Comparison of ENCODE assay signal across 8 mouse cellular contexts in genomic region chr2:167544004-167544356, GRCm38 (mm10). TPM values are rescaled to one million over a fixed set of nuclear protein-coding genes. Genes with fewer than 3 reads are reported as not detected.
A peak's percentile ranks its signal among the peaks of the same experiment; 100 is the strongest.
DNase-seq lines count a peak whose midpoint lies in the region; ATAC-seq and TF ChIP-seq lines count a peak whose summit lies in the region.

No protein-coding gene starts in this region.

- peak; percentile 33; the same call in 1 of the 2 replicates for ATAC-seq in intestine, embryonic 14.5 days (replicated peaks; ENCODE audit: low FRiP score, low TSS enrichment, low read depth)

- H3K4me3 ChIP-seq in kidney, adult 2 months (ENCODE audit: insufficient read depth, low read depth, low read length), result no peak overlapping the region
- peak overlapping the region; percentile 64 for H3K4me3 ChIP-seq in embryonic facial prominence, embryonic 10.5 days
- H3K4me3 ChIP-seq in intestine, embryonic 14.5 days (ENCODE audit: low read depth, low read length), result no peak overlapping the region

- no peaks in the 10 kb centered on the region for H3K36me3 ChIP-seq in kidney, adult 2 months (ENCODE audit: control insufficient read depth, insufficient read depth, low read length)
- peaks cover 43% of the 10 kb centered on the region for H3K36me3 ChIP-seq in embryonic facial prominence, embryonic 10.5 days (replicated peaks)
- peaks cover 6% of the 10 kb centered on the region for H3K36me3 ChIP-seq in intestine, embryonic 14.5 days (ENCODE audit: control insufficient read depth, insufficient read depth, low read length)

- no peak for TF ChIP-seq POLR2A in kidney, adult 2 months (IDR thresholded peaks at IDR 0.05; ENCODE audit: low read depth, low read length)

- 0 out of 2 replicates have a peak, but pooled peaks cover 2% of the 10 kb centered on the region for H3K4me1 ChIP-seq in kidney, adult 2 months (ENCODE audit: control insufficient read depth, insufficient read depth, low read length)
- H3K4me1 ChIP-seq in embryonic facial prominence, embryonic 10.5 days, result peaks cover 76% of the 10 kb centered on the region
- peaks cover 48% of the 10 kb centered on the region for H3K4me1 ChIP-seq in intestine, embryonic 14.5 days (replicated peaks; ENCODE audit: control insufficient read depth, insufficient read depth, low read length)

- no peak for TF ChIP-seq CTCF in kidney, adult 2 months (conservative IDR thresholded peaks at IDR 0.05; ENCODE audit: insufficient read depth, insufficient read length, low read depth, low read length)

- H3K9ac ChIP-seq in intestine, embryonic 14.5 days (ENCODE audit: low read length), result no peak overlapping the region

- H3K27ac ChIP-seq in kidney, adult 2 months (ENCODE audit: insufficient read depth, low read depth, low read length), result peak overlapping the region; percentile 83
- H3K27ac ChIP-seq in embryonic facial prominence, embryonic 10.5 days (replicated peaks), result peak overlapping the region; percentile 93
- H3K27ac ChIP-seq in intestine, embryonic 14.5 days (ENCODE audit: low read depth), result peak overlapping the region; percentile 96

- 35% methylated on average over 4 of the region's 4 CpGs for WGBS in kidney, adult 2 months
- WGBS in embryonic facial prominence, embryonic 10.5 days, result 11% methylated on average over 4 of the region's 4 CpGs
- WGBS in intestine, embryonic 14.5 days, result 8% methylated on average over 4 of the region's 4 CpGs

- peak; percentile 37 for DNase-seq in kidney, adult 2 months
- DNase-seq in kidney, adult 8-10 months, result no peak
- DNase-seq in embryonic facial prominence, embryonic 10.5 days (ENCODE audit: low spot score), result peak; percentile 67
- DNase-seq in intestine, embryonic 14.5 days (ENCODE audit: low spot score), result no peak
- DNase-seq in lung, postnatal 4 days, result peak; percentile 71 to 88
- DNase-seq in T-cell, adult 2 months (ENCODE audit: low spot score), result no peak
- no peak for DNase-seq in gastrocnemius, adult 8-10 months (ENCODE audit: low spot score in 2 of 2)
- no peak for DNase-seq in right cerebral cortex, postnatal 25 days

- H3K4me2 ChIP-seq in intestine, embryonic 14.5 days (ENCODE audit: low read length), result no peak overlapping the region

- no peaks in the 10 kb centered on the region for H3K27me3 ChIP-seq in kidney, adult 2 months (replicated peaks; ENCODE audit: control insufficient read depth, insufficient read depth, low read length)
- peaks cover 28% of the 10 kb centered on the region for H3K27me3 ChIP-seq in embryonic facial prominence, embryonic 10.5 days (replicated peaks; ENCODE audit: low read depth, poor library complexity, severe bottlenecking)
- no peaks in the 10 kb centered on the region for H3K27me3 ChIP-seq in intestine, embryonic 14.5 days (replicated peaks; ENCODE audit: control insufficient read depth, insufficient read depth, low read length)

- H3K9me3 ChIP-seq in embryonic facial prominence, embryonic 10.5 days, result no peaks in the 10 kb centered on the region
- no peaks in the 10 kb centered on the region for H3K9me3 ChIP-seq in intestine, embryonic 14.5 days (ENCODE audit: control insufficient read depth, low read length)

RNA-seq across cellular contexts. Expression of gene Snai1, which starts 6.0 kb away (rescaled TPM):
- 10.4 and 13.2 TPM in 2 replicates for polyA plus RNA-seq in kidney, adult 2 months (2012; rRNA removed)
- polyA plus RNA-seq in embryonic facial prominence, embryonic 10.5 days (2016; fragmentation: Nextera tagmentation; extraction: Ambion mirVana), result 86.3 and 93.8 TPM in 2 replicates
- polyA plus RNA-seq in intestine, embryonic 14.5 days (2014; fragmentation: Nextera tagmentation; extraction: Ambion mirVana), result 17.4 and 19.2 TPM in 2 replicates
- total RNA-seq in gastrocnemius, adult 8-10 months (2022), result under 1 TPM; 0.24 to 0.94 (median 0.65) TPM

RNA-seq across cellular contexts. Expression of gene Spata2, which starts 51.3 kb away (rescaled TPM):
- 26.5 and 31.5 TPM in 2 replicates for polyA plus RNA-seq in kidney, adult 2 months (2012; rRNA removed)
- 19.6 TPM in 2 replicates for polyA plus RNA-seq in embryonic facial prominence, embryonic 10.5 days (2016; fragmentation: Nextera tagmentation; extraction: Ambion mirVana)
- 13.9 and 15.1 TPM in 2 replicates for polyA plus RNA-seq in intestine, embryonic 14.5 days (2014; fragmentation: Nextera tagmentation; extraction: Ambion mirVana)
- 10 to 100 TPM; 19.9 to 22.6 (median 20.4) TPM for total RNA-seq in gastrocnemius, adult 8-10 months (2022)

RNA-seq across cellular contexts. Expression of gene Rnf114, which starts 51.5 kb away (rescaled TPM):
- 97.9 and 98.2 TPM in 2 replicates for polyA plus RNA-seq in kidney, adult 2 months (2012; rRNA removed)
- polyA plus RNA-seq in embryonic facial prominence, embryonic 10.5 days (2016; fragmentation: Nextera tagmentation; extraction: Ambion mirVana), result 133 and 142 TPM in 2 replicates
- polyA plus RNA-seq in intestine, embryonic 14.5 days (2014; fragmentation: Nextera tagmentation; extraction: Ambion mirVana), result 82.8 and 85.0 TPM in 2 replicates
- 10 to 100 TPM; 40.8 to 45.8 (median 43.0) TPM for total RNA-seq in gastrocnemius, adult 8-10 months (2022)

Comparison
In these comparisons a context has a peak if more than half of its experiments do, and no peak if none do; other contexts are left out.
1. DNase-seq: peak in kidney, adult 2 months (single experiment), embryonic facial prominence, embryonic 10.5 days (single experiment) and lung, postnatal 4 days (2 of 2); none in kidney, adult 8-10 months (0 of 2), intestine, embryonic 14.5 days (single experiment), T-cell, adult 2 months (single experiment), gastrocnemius, adult 8-10 months (0 of 2) and right cerebral cortex, postnatal 25 days (single experiment).
2. Peak in every context shown above with its lines, with median percentiles within 50 percentile points of each other: H3K27ac ChIP-seq.